Mouse (Mus musculus) heart, embryonic 14.5 days (tissue): ENCODE measurements at regions not wholly inside any gene's neighbourhood (a gene's known extent, or its start where the extent isn't known, plus 50 kb on each side); places are given as distances from the start of the nearest gene placed in this dataset.

Experiments
- ATAC-seq: fragments of 200-750 bp; cut with Nextera tagmentation; 2 replicates; pipeline ENCODE4 v1.8.0; 2017; ENCODE audit warnings: low read depth, moderate TSS enrichment; ENCODE audit not compliant: insufficient number of reproducible peaks, insufficient read depth, low FRiP score
- H3K27ac ChIP-seq, 2 experiments: fragments of 200-500 bp in 1 of 2; fragments of 300-500 bp in 1 of 2; sonication (generic) in 1 of 2; replicated peaks in 1 of 2; 2 replicates each; pipeline ENCODE4 v1.5.1; 2012 to 2014; ENCODE audit warnings: low read depth in 2 of 2, low read length in 2 of 2, control low read depth in 1 of 2, mild to moderate bottlenecking in 1 of 2, mixed read lengths in 1 of 2; ENCODE audit not compliant: control insufficient read depth in 1 of 2, insufficient read depth in 1 of 2
- H3K27me3 ChIP-seq: fragments of 300-500 bp; sonication (generic); 2 replicates; pipeline ENCODE4 v1.6.1; 2014; ENCODE audit warnings: mild to moderate bottlenecking, low read length, control low read depth; ENCODE audit not compliant: control insufficient read depth, insufficient read depth
- H3K36me3 ChIP-seq: fragments of 300-500 bp; sonication (generic); 2 replicates; pipeline ENCODE4 v1.6.1; 2014; ENCODE audit warnings: mild to moderate bottlenecking, control low read depth, low read length, mixed read lengths; ENCODE audit not compliant: control insufficient read depth, insufficient read depth
- H3K4me1 ChIP-seq, 2 experiments: fragments of 200-500 bp in 1 of 2; fragments of 300-500 bp in 1 of 2; sonication (generic) in 1 of 2; 2 replicates each; pipeline ENCODE4 v1.6.1; 2012 to 2014; ENCODE audit warnings: low read length in 2 of 2, control low read depth in 1 of 2, mixed read lengths in 1 of 2; ENCODE audit not compliant: control insufficient read depth in 2 of 2, insufficient read depth in 2 of 2
- H3K4me2 ChIP-seq: fragments of 300-500 bp; sonication (generic); 2 replicates; pipeline ENCODE4 v1.6.1; 2014; ENCODE audit warnings: mild to moderate bottlenecking, low read length
- H3K4me3 ChIP-seq, 2 experiments: fragments of 200-500 bp in 1 of 2; fragments of 300-500 bp in 1 of 2; sonication (generic) in 1 of 2; 2 replicates each; pipeline ENCODE4 v1.5.1; 2012 to 2014; ENCODE audit warnings: low read length in 2 of 2, mild to moderate bottlenecking in 2 of 2, control low read depth in 1 of 2, low read depth in 1 of 2, moderate library complexity in 1 of 2; ENCODE audit not compliant: control insufficient read depth in 1 of 2, insufficient read depth in 1 of 2
- H3K9ac ChIP-seq: fragments of 300-500 bp; sonication (generic); 2 replicates; pipeline ENCODE4 v1.6.1; 2014; ENCODE audit warnings: mild to moderate bottlenecking, low read length
- H3K9me3 ChIP-seq: fragments of 300-500 bp; sonication (generic); 2 replicates; pipeline ENCODE4 v1.6.1; 2016; ENCODE audit warnings: low read length, control low read depth; ENCODE audit not compliant: control insufficient read depth
- WGBS: fragments of 180-500 bp; shearing (Covaris S2); extraction: QIAGEN DNeasy Blood & Tissue Kit; methylation state at CpG from one replicate; pipeline ENCODE4 v1.1.7; 2014; 5-methylcytosine and 5-hydroxymethylcytosine counted together

GRCm38 (mm10) chr9:27477079-27477687 is 80.6 kb downstream of the Spata19 start:
- Histone ChIP-seq H3K4me2 (no peak overlapping the region), H3K9ac (no peak overlapping the region), H3K4me3 (no peak overlapping the region), H3K27ac (no peak overlapping the region), H3K27me3 (no peaks in the 10 kb centered on the region), H3K9me3 (no peaks in the 10 kb centered on the region), H3K36me3 (no peaks in the 10 kb centered on the region), H3K4me1 (peaks cover 0 to 4% of the 10 kb centered on the region in 2 experiments; a peak in 2 of 4 replicates)
- WGBS, result 65% methylated on average over 4 of the region's 4 CpGs
- no peak for ATAC-seq

GRCm38 (mm10) chr9:27478346-27478745 is 81.7 kb downstream of the Spata19 start:
- no peak overlapping the region for H3K9ac ChIP-seq
- H3K9me3 ChIP-seq, result no peaks in the 10 kb centered on the region
- no peak overlapping the region for H3K27ac ChIP-seq
- H3K4me3 ChIP-seq, result no peak overlapping the region
- ATAC-seq, result no peak
- H3K36me3 ChIP-seq, result no peaks in the 10 kb centered on the region
- no peak overlapping the region for H3K4me2 ChIP-seq
- no peaks in the 10 kb centered on the region for H3K27me3 ChIP-seq
- 98% methylated on average over 3 of the region's 3 CpGs for WGBS
- H3K4me1 ChIP-seq, result peaks cover 0 to 4% of the 10 kb centered on the region in 2 experiments; a peak in 2 of 4 replicates

GRCm38 (mm10) chr9:27501816-27502215 is 105.2 kb downstream of the Spata19 start:
- H3K27me3 ChIP-seq, result no peaks in the 10 kb centered on the region
- no peaks in the 10 kb centered on the region for H3K9me3 ChIP-seq
- no peak overlapping the region for H3K9ac ChIP-seq
- H3K27ac ChIP-seq, result no peak overlapping the region
- no peaks in the 10 kb centered on the region for H3K36me3 ChIP-seq
- H3K4me1 ChIP-seq, result peaks cover 0 to 5% of the 10 kb centered on the region in 2 experiments; a peak in 1 of 4 replicates
- WGBS, result 80% methylated on average over 6 of the region's 6 CpGs
- H3K4me2 ChIP-seq, result no peak overlapping the region
- ATAC-seq, result no peak
- H3K4me3 ChIP-seq, result no peak overlapping the region

- Histone ChIP-seq H3K4me3 (no peak overlapping the region), H3K36me3 (no peaks in the 10 kb centered on the region), H3K4me2 (no peak overlapping the region), H3K27me3 (no peaks in the 10 kb centered on the region), H3K9me3 (no peaks in the 10 kb centered on the region), H3K9ac (no peak overlapping the region), H3K4me1 (no peaks in the 10 kb centered on the region), H3K27ac (no peak overlapping the region)
- ATAC-seq, result no peak
- 79% methylated on average over 5 of the region's 5 CpGs for WGBS
Observed at GRCm38 (mm10) chr9:27509157-27509556, 112.6 kb downstream of the Spata19 start.

GRCm38 (mm10) chr9:27509711-27510110 is 113.1 kb downstream of the Spata19 start:
- Histone ChIP-seq H3K27ac (no peak overlapping the region), H3K4me3 (no peak overlapping the region), H3K27me3 (no peaks in the 10 kb centered on the region), H3K4me1 (no peaks in the 10 kb centered on the region), H3K4me2 (no peak overlapping the region), H3K9me3 (no peaks in the 10 kb centered on the region), H3K9ac (no peak overlapping the region), H3K36me3 (no peaks in the 10 kb centered on the region)
- ATAC-seq, result no peak
- 86% methylated on average over 9 of the region's 9 CpGs for WGBS

GRCm38 (mm10) chr9:27511161-27511560 is 114.6 kb downstream of the Spata19 start:
- 65% methylated on average over 2 of the region's 2 CpGs for WGBS
- H3K9ac ChIP-seq, result no peak overlapping the region
- ATAC-seq, result no peak
- no peaks in the 10 kb centered on the region for H3K36me3 ChIP-seq
- H3K4me2 ChIP-seq, result no peak overlapping the region
- no peak overlapping the region for H3K27ac ChIP-seq
- no peaks in the 10 kb centered on the region for H3K9me3 ChIP-seq
- no peaks in the 10 kb centered on the region for H3K27me3 ChIP-seq
- no peaks in the 10 kb centered on the region for H3K4me1 ChIP-seq
- H3K4me3 ChIP-seq, result no peak overlapping the region

- no peaks in the 10 kb centered on the region for H3K9me3 ChIP-seq
- no peak overlapping the region for H3K27ac ChIP-seq
- ATAC-seq, result no peak
- no peaks in the 10 kb centered on the region for H3K27me3 ChIP-seq
- H3K9ac ChIP-seq, result no peak overlapping the region
- no peaks in the 10 kb centered on the region for H3K36me3 ChIP-seq
- 83% methylated on average over 4 of the region's 4 CpGs for WGBS
- H3K4me2 ChIP-seq, result no peak overlapping the region
- H3K4me1 ChIP-seq, result no peaks in the 10 kb centered on the region
- no peak overlapping the region for H3K4me3 ChIP-seq
Observed at GRCm38 (mm10) chr9:27515427-27516110, 119.0 kb downstream of the Spata19 start.

- Histone ChIP-seq H3K4me1 (no peaks in the 10 kb centered on the region), H3K36me3 (no peaks in the 10 kb centered on the region), H3K9me3 (no peaks in the 10 kb centered on the region), H3K4me3 (no peak overlapping the region), H3K4me2 (no peak overlapping the region), H3K27ac (no peak overlapping the region), H3K9ac (no peak overlapping the region), H3K27me3 (no peaks in the 10 kb centered on the region)
- WGBS, result 51% methylated on average over 4 of the region's 4 CpGs
- ATAC-seq, result no peak
Observed at GRCm38 (mm10) chr9:27518031-27518430, 121.4 kb downstream of the Spata19 start.
